Mouse (Mus musculus) cerebellum, adult 2 months (tissue): ENCODE data around the gene Hspa12a. TPM values are rescaled to one million over a fixed set of nuclear protein-coding genes. Genes with fewer than 3 reads are reported as not detected.
A peak's percentile ranks its signal among the peaks of the same experiment; 100 is the strongest.

ENCODE experiments used
- DNase-seq, 2 experiments: peaks; one replicate each; pipeline ENCODE4 v3.0.0; 2021
- H3K27ac ChIP-seq: fragments of 200-500 bp; 2 replicates; pipeline ENCODE4 v1.5.1; 2012; ENCODE audit warnings: low read length, control low read depth, inconsistent platforms; ENCODE audit not compliant: insufficient read depth
- H3K27me3 ChIP-seq: fragments of 200-500 bp; 2 replicates; pipeline ENCODE4 v1.6.1; 2012; ENCODE audit warnings: inconsistent platforms, mild to moderate bottlenecking, low read length, moderate library complexity; ENCODE audit not compliant: control insufficient read depth, insufficient read depth
- H3K4me1 ChIP-seq: fragments of 200-500 bp; 2 replicates; pipeline ENCODE4 v1.6.1; 2011; ENCODE audit warnings: low read length; ENCODE audit not compliant: control insufficient read depth, insufficient read depth
- H3K4me3 ChIP-seq: fragments of 200-500 bp; replicated peaks from 2 replicates; pipeline ENCODE3; 2011; ENCODE audit warnings: mild to moderate bottlenecking, low read depth, low read length, control low read depth; ENCODE audit not compliant: insufficient read depth
- CTCF ChIP-seq: fragments of 200-500 bp; IDR thresholded peaks from 2 replicates; pipeline ENCODE4 v1.5.1; 2011; ENCODE audit warnings: low read depth, mild to moderate bottlenecking, control low read depth, low read length, moderate library complexity, borderline replicate concordance; ENCODE audit not compliant: insufficient read depth
- POLR2A ChIP-seq: fragments of 200-500 bp; IDR thresholded peaks from 2 replicates; pipeline ENCODE4 v1.6.1; 2011; ENCODE audit warnings: low read length, control low read depth, borderline replicate concordance; ENCODE audit not compliant: insufficient read depth
- WGBS: fragments of 180-500 bp; shearing (Covaris S2); methylation state at CpG from one replicate; pipeline ENCODE4 v1.1.7; 2018; 5-methylcytosine and 5-hydroxymethylcytosine counted together
- polyA plus RNA-seq: library from polyadenylated mRNA; depleted of rRNA; stranded (reverse); fragments of >200 nt; gene quantifications from 2 replicates; pipeline ENCODE4 v1.2.3, GENCODE M21; 2012

Hspa12a gene
- polyA plus RNA-seq, 1 experiment: 103 TPM

- TF ChIP-seq CTCF (no peak), POLR2A (no peak)
- Histone ChIP-seq H3K27ac (peak overlapping the region; percentile 27; the same call in 1 of the 2 replicates), H3K27me3 (no peaks in the 10 kb centered on the region), H3K4me3 (no peak overlapping the region), H3K4me1 (peaks cover 20% of the 10 kb centered on the region)
- WGBS: 9% methylated on average over 20 of the region's 20 CpGs
- DNase-seq: peak; percentile 94 to 99
These were observed 120.8 kb downstream of the Hspa12a start for GRCm38 (mm10) chr19:58822454-58823200.

- TF ChIP-seq POLR2A (no peak), CTCF (no peak)
- WGBS: 90% methylated on average over 14 of the region's 14 CpGs
- no peaks in the 10 kb centered on the region for H3K27me3 ChIP-seq
- no peak for DNase-seq
- no peak overlapping the region for H3K4me3 ChIP-seq
- no peak overlapping the region for H3K27ac ChIP-seq
- peaks cover 14% of the 10 kb centered on the region for H3K4me1 ChIP-seq
These were observed 124.7 kb downstream of the Hspa12a start for GRCm38 (mm10) chr19:58818571-58819415.

GRCm38 (mm10) chr19:58817398-58817797, 126.1 kb downstream of the Hspa12a start:
- DNase-seq: no peak
- no peak overlapping the region for H3K27ac ChIP-seq
- no peak overlapping the region for H3K4me3 ChIP-seq
- no peaks in the 10 kb centered on the region for H3K27me3 ChIP-seq
- TF ChIP-seq POLR2A (no peak), CTCF (no peak)
- WGBS: 84% methylated on average over 11 of the region's 11 CpGs
- H3K4me1 ChIP-seq: peaks cover 6% of the 10 kb centered on the region

DNA sequence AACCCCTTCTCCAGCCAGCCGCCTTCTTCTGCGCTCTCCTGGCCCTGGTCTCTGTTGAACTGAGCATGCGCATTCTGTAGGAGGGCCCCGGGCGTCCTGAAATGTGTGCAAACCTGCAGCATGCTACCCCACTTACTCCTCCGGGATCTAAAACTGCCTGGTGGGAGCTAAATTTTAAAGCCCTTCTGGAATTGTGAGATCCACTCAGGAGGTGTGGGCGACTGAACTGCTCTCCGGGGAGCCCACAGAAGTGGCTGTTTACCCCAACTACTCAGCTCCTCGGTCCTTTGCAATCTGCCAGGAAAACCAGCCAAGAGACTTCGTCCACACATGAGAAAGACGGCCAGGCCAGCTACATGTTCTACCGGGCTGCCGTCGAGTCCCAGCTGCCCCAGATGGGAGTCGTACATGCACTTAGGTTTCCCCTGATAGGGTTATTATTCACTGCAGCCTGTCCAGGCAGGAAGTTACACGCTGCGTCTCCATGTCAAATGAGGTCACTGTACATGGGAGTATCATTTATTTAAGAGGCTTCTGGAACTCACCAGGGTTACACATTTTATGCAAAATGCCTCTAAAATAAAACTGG, 126.9 kb downstream of the Hspa12a start:
- TF ChIP-seq CTCF: no peak
- no peak for TF ChIP-seq POLR2A
- no peak overlapping the region for H3K4me3 ChIP-seq
- 66% methylated on average over 17 of the region's 17 CpGs for WGBS
- H3K4me1 ChIP-seq: no peaks in the 10 kb centered on the region
- no peaks in the 10 kb centered on the region for H3K27me3 ChIP-seq
- no peak overlapping the region for H3K27ac ChIP-seq
- DNase-seq: no peak

- 88% methylated on average over 13 of the region's 13 CpGs for WGBS
- H3K27me3 ChIP-seq: no peaks in the 10 kb centered on the region
- no peak for TF ChIP-seq POLR2A
- TF ChIP-seq CTCF: no peak
- H3K4me3 ChIP-seq: no peak overlapping the region
- no peak for DNase-seq
- no peaks in the 10 kb centered on the region for H3K4me1 ChIP-seq
- no peak overlapping the region for H3K27ac ChIP-seq
These were observed 128.1 kb downstream of the Hspa12a start for GRCm38 (mm10) chr19:58815179-58815922.

- H3K27ac ChIP-seq: no peak overlapping the region
- WGBS: 65% methylated on average over 5 of the region's 5 CpGs
These were observed 132.9 kb downstream of the Hspa12a start for GRCm38 (mm10) chr19:58810536-58810935.

GRCm38 (mm10) chr19:58808864-58809263, 134.6 kb downstream of the Hspa12a start:
- no peaks in the 10 kb centered on the region for H3K27me3 ChIP-seq
- H3K4me1 ChIP-seq: no peaks in the 10 kb centered on the region
- TF ChIP-seq POLR2A (no peak), CTCF (no peak)
- 87% methylated on average over 6 of the region's 6 CpGs for WGBS
- H3K27ac ChIP-seq: no peak overlapping the region
- H3K4me3 ChIP-seq: no peak overlapping the region
- no peak for DNase-seq

More at GRCm38 (mm10) chr19:58810536-58810935, 132.9 kb downstream of the Hspa12a start:
- no peaks in the 10 kb centered on the region for H3K4me1 ChIP-seq
- no peaks in the 10 kb centered on the region for H3K27me3 ChIP-seq
- TF ChIP-seq POLR2A: no peak
- no peak for TF ChIP-seq CTCF
- DNase-seq: no peak
- H3K4me3 ChIP-seq: no peak overlapping the region
